Mouse (Mus musculus): Measurements from ENCODE around the gene Nucks1. TPM values are rescaled to one million over a fixed set of nuclear protein-coding genes. Genes with fewer than 3 reads are reported as not detected.
"Not testable (repeated sequence)": the region's sequence is repeated elsewhere in the genome, so short reads cannot be mapped to it uniquely, and the experiment has no call there.

Gene Nucks1
- polyA plus RNA-seq, 1 experiment from 2014 or later = 44.5 TPM

GRCm38 (mm10) chr1:131886641-131887040 is 23.7 kb upstream of the Nucks1 start:
- Histone ChIP-seq H3K27me3 (replicated peaks) (no peaks in the 10 kb centered on the region), H3K4me2 (no peak overlapping the region), H3K4me3 (no peak overlapping the region), H3K9me3 (no peaks in the 10 kb centered on the region), H3K27ac (replicated peaks) (no peak overlapping the region), H3K9ac (no peak overlapping the region), H3K36me3 (no peaks in the 10 kb centered on the region), H3K4me1 (no peaks in the 10 kb centered on the region)
- WGBS = 71% methylated on average over 3 of the region's 3 CpGs
- ATAC-seq (ENCODE audit: extremely low read depth, insufficient number of reproducible peaks, low FRiP score, low TSS enrichment) = no peak

DNA sequence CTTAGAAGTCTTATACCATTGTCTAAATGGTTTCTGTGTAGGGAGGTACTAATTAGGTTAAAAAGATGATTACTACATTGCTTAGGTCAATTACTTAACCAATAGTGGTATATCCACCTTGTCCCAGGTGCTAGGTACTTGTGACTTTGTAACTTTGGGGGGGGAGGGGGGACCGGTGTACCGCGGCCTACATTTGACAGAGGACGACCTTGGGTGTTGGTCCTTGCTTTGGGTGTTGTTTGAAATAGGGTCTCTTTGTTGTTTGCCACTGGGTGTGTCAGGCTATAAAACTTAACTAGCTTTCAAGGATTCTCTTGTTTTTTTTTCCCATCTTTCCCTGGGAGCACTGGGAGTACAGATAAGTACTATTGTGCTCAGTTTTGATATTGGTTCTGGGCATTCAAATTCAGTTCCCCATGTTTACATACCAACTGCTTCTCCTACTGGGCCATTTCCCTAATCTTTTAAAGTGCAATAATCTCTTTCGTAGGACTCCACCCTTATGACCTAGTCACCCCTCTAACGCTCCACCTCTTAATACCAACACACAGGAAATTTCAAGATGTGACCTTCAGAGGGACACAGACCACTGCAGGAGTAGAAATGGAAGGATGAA is 20.2 kb upstream of the Nucks1 start:
- H3K4me3 ChIP-seq = no peak overlapping the region
- ATAC-seq (ENCODE audit: extremely low read depth, insufficient number of reproducible peaks, low FRiP score, low TSS enrichment) = no peak
- no peak overlapping the region for H3K9ac ChIP-seq
- no peaks in the 10 kb centered on the region for H3K4me1 ChIP-seq
- no peak overlapping the region for H3K27ac ChIP-seq (replicated peaks)
- H3K4me2 ChIP-seq = no peak overlapping the region
- H3K27me3 ChIP-seq (replicated peaks) = no peaks in the 10 kb centered on the region
- no peaks in the 10 kb centered on the region for H3K9me3 ChIP-seq
- 65% methylated on average over 6 of the region's 6 CpGs for WGBS
- H3K36me3 ChIP-seq = no peaks in the 10 kb centered on the region

DNA sequence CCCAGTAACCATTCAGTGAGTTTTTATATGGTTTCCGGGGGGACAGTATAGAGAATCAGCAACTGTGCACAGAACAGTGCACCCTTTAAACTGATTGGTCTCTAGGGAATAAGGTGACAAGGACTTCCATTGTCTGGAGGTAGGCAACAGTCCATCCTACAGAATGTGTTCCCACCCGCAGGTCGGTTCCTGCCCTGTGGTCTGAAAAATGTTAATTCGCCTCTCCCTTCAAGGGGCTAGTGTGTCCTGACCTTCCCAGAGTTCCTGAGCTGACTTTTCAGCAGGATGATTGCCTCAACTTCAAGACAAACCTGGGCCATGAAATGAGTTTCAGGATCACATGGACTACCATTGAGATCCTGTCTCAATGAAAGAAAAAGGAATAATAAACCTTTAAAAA is 18.9 kb upstream of the Nucks1 start:
- no peak for ATAC-seq (ENCODE audit: extremely low read depth, insufficient number of reproducible peaks, low FRiP score, low TSS enrichment)
- H3K4me1 ChIP-seq = no peaks in the 10 kb centered on the region
- 74% methylated on average over 4 of the region's 4 CpGs for WGBS
- H3K4me3 ChIP-seq = no peak overlapping the region
- 0 out of 2 replicates have a peak, but pooled peaks cover 2% of the 10 kb centered on the region for H3K27me3 ChIP-seq (replicated peaks)
- no peaks in the 10 kb centered on the region for H3K9me3 ChIP-seq
- no peak overlapping the region for H3K9ac ChIP-seq
- H3K4me2 ChIP-seq = no peak overlapping the region
- H3K36me3 ChIP-seq = no peaks in the 10 kb centered on the region
- H3K27ac ChIP-seq (replicated peaks) = no peak overlapping the region

DNA sequence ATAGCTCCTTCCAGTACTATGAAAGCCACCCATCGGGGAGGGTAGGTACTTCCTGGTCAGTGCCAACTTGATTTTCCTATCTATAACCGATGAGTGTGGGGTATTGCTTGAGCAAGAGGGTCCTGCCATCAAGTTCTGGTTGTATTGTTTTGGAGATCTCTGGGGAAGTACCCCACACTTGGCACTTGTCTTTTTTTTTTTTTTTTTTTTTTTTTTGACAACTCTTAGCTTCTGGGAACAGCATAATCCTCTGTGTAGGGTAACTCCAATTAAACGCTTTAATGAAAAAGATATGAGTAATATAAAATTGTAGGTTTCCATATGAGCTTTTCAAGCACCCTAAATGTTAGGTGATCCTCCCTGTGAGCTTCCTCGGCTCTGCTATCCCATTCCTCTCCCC is 7.7 kb upstream of the Nucks1 start:
- Histone ChIP-seq H3K27me3 (replicated peaks) (peaks cover 32% of the 10 kb centered on the region), H3K4me1 (no peaks in the 10 kb centered on the region), H3K27ac (replicated peaks) (no peak overlapping the region), H3K9ac (no peak overlapping the region), H3K36me3 (no peaks in the 10 kb centered on the region), H3K4me3 (no peak overlapping the region), H3K9me3 (no peaks in the 10 kb centered on the region), H3K4me2 (no peak overlapping the region)
- 77% methylated on average over 4 of the region's 4 CpGs for WGBS
- no peak for ATAC-seq (ENCODE audit: extremely low read depth, insufficient number of reproducible peaks, low FRiP score, low TSS enrichment)

DNA sequence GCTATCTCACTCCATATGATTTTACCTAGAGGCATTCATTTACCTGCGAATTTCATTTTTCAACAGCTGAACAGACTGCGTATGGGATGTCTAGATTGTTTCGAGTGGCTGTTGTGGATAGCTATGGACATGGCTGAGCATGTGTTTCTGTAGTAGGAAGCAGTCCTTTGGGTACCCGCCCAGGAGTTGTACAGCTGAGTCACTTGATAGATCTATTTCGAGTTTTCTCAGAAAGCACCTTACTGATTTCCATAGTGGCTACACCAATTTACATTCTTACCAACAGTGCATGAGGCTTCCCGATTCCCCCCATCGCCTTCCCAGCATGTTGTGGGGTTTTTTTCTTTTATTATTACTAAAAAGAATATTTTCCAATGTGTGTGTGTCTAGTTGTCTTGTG is 7.1 kb upstream of the Nucks1 start:
- Histone ChIP-seq H3K9ac (no peak overlapping the region), H3K27ac (replicated peaks) (no peak overlapping the region), H3K36me3 (no peaks in the 10 kb centered on the region), H3K4me3 (no peak overlapping the region), H3K4me2 (no peak overlapping the region), H3K4me1 (no peaks in the 10 kb centered on the region), H3K9me3 (no peaks in the 10 kb centered on the region), H3K27me3 (replicated peaks) (peaks cover 37% of the 10 kb centered on the region)
- 72% methylated on average over 7 of the region's 7 CpGs for WGBS
- ATAC-seq (ENCODE audit: extremely low read depth, insufficient number of reproducible peaks, low FRiP score, low TSS enrichment) = no peak

GRCm38 (mm10) chr1:131905497-131905896 is 4.8 kb upstream of the Nucks1 start:
- 20% methylated on average over 1 of the region's 1 CpGs for WGBS
- H3K4me2 ChIP-seq = no peak overlapping the region
- H3K36me3 ChIP-seq = no peaks in the 10 kb centered on the region
- H3K9me3 ChIP-seq = no peaks in the 10 kb centered on the region
- H3K27me3 ChIP-seq (replicated peaks) = peaks cover 41% of the 10 kb centered on the region
- no peak overlapping the region for H3K4me3 ChIP-seq
- ATAC-seq (ENCODE audit: extremely low read depth, insufficient number of reproducible peaks, low FRiP score, low TSS enrichment) = no peak
- H3K9ac ChIP-seq = no peak overlapping the region
- no peaks in the 10 kb centered on the region for H3K4me1 ChIP-seq
- no peak overlapping the region for H3K27ac ChIP-seq (replicated peaks)

- Histone ChIP-seq H3K9me3 (no peaks in the 10 kb centered on the region), H3K4me3 (no peak overlapping the region), H3K9ac (no peak overlapping the region), H3K36me3 (0 out of 2 replicates have a peak, but pooled peaks cover 4% of the 10 kb centered on the region), H3K27me3 (replicated peaks) (peaks cover 41% of the 10 kb centered on the region), H3K4me2 (no peak overlapping the region), H3K27ac (replicated peaks) (no peak overlapping the region), H3K4me1 (peaks cover 14% of the 10 kb centered on the region)
- no peak for ATAC-seq (ENCODE audit: extremely low read depth, insufficient number of reproducible peaks, low FRiP score, low TSS enrichment)
- 87% methylated on average over 3 of the region's 3 CpGs for WGBS
Observed at GRCm38 (mm10) chr1:131908456-131908855, 1.9 kb upstream of the Nucks1 start.

- peaks cover 16% of the 10 kb centered on the region for H3K4me1 ChIP-seq
- not testable (repeated sequence) for H3K27ac ChIP-seq (replicated peaks); H3K9me3 ChIP-seq; H3K4me3 ChIP-seq; H3K9ac ChIP-seq; H3K36me3 ChIP-seq; H3K4me2 ChIP-seq; ATAC-seq (ENCODE audit: extremely low read depth, insufficient number of reproducible peaks, low FRiP score, low TSS enrichment)
- 86% methylated on average over 2 of the region's 2 CpGs for WGBS
- peaks cover 36% of the 10 kb centered on the region for H3K27me3 ChIP-seq (replicated peaks)
Observed at GRCm38 (mm10) chr1:131909236-131909635, 1.1 kb upstream of the Nucks1 start.

DNA sequence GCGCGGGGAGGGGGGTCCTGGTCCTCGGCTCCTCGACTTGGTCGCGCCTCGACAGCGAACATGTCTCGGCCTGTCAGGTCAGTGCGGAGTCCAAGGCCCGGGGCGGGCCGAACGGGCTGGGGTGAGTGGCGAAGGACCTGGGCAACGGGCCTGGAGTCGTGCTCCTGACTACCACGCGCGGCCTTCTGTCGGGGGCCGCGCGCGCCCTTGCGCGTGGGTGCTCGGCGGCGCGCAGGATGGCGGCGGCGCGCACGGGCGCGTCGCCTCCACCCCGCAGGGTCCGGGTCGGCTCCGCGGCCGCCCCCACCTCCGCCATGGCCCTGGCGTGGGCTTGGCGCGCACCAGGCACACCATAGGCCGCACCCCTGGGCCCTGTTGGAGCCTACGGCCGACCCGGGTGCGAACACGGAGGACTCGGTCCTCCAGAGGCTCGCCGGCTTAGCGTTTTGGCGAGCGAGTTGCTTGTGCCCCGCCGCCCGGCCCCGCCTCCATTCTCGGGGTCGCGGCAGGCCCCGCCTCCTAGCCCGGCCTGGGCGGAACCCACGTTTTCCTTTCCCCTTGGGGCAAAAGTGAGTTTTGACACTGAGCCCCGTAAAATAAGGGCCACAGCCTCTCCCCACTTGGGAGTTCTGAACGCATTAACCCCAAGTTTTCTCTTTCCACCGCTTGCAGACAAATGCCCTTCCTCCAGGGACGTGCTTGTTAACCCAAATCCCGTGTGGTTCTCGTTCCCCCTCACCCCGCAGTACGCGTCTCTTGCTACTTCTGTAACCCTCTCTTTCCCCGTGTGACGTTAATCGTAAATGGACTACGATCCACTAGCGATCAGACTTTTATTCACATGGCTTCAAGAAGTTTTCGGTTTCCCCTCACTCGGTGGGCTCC is 582 bp downstream of the Nucks1 start:
- peak; percentile 67 for ATAC-seq (ENCODE audit: extremely low read depth, insufficient number of reproducible peaks, low FRiP score, low TSS enrichment)
- H3K4me1 ChIP-seq = peaks cover 24% of the 10 kb centered on the region
- H3K4me3 ChIP-seq = peak overlapping the region; percentile 92
- peaks cover 30% of the 10 kb centered on the region for H3K27me3 ChIP-seq (replicated peaks)
- WGBS = under 1% methylated on average over 82 of the region's 88 CpGs
- H3K36me3 ChIP-seq = 0 out of 2 replicates have a peak, but pooled peaks cover 9% of the 10 kb centered on the region
- no peaks in the 10 kb centered on the region for H3K9me3 ChIP-seq
- H3K4me2 ChIP-seq = peak overlapping the region; percentile 76
- H3K27ac ChIP-seq (replicated peaks) = peak overlapping the region; percentile 98
- H3K9ac ChIP-seq = peak overlapping the region; percentile 99

DNA sequence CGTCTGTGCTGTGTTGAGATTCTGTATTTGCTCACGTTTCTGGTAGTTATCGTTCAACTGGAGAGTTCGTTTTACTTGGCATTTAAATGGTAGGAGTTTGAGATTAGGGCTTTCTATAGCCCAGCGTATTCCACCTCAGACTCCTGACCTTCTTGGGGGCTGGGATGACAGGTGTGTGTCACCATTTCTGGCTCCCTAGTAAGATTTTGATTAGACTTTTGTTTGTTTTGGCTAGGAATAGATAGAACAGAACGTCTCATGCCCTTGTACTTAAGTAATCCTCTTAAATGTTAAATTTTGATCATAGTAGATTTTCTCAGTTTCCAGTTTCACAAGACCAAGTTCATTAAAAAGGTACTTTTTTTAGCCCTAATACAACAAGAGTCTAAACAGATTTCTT is 7.3 kb downstream of the Nucks1 start:
- no peak overlapping the region for H3K4me3 ChIP-seq
- H3K9me3 ChIP-seq = no peaks in the 10 kb centered on the region
- H3K27ac ChIP-seq (replicated peaks) = no peak overlapping the region
- ATAC-seq (ENCODE audit: extremely low read depth, insufficient number of reproducible peaks, low FRiP score, low TSS enrichment) = no peak
- no peaks in the 10 kb centered on the region for H3K27me3 ChIP-seq (replicated peaks)
- peaks cover 61% of the 10 kb centered on the region for H3K36me3 ChIP-seq
- 56% methylated on average over 6 of the region's 6 CpGs for WGBS
- H3K9ac ChIP-seq = no peak overlapping the region
- H3K4me2 ChIP-seq = no peak overlapping the region
- peaks cover 23% of the 10 kb centered on the region for H3K4me1 ChIP-seq

GRCm38 (mm10) chr1:131919052-131919451 is 8.7 kb downstream of the Nucks1 start:
- no peak for ATAC-seq (ENCODE audit: extremely low read depth, insufficient number of reproducible peaks, low FRiP score, low TSS enrichment)
- H3K4me3 ChIP-seq = no peak overlapping the region
- H3K4me1 ChIP-seq = peaks cover 18% of the 10 kb centered on the region
- H3K27ac ChIP-seq (replicated peaks) = no peak overlapping the region
- no peaks in the 10 kb centered on the region for H3K27me3 ChIP-seq (replicated peaks)
- H3K4me2 ChIP-seq = no peak overlapping the region
- H3K9ac ChIP-seq = no peak overlapping the region
- 97% methylated on average over 2 of the region's 2 CpGs for WGBS
- peaks cover 71% of the 10 kb centered on the region for H3K36me3 ChIP-seq
- no peaks in the 10 kb centered on the region for H3K9me3 ChIP-seq

Measured in heart, embryonic 13.5 days (tissue).